Mouse (Mus musculus) embryonic facial prominence, embryonic 10.5 days (tissue): ENCODE data around the gene Strn4. TPM values are rescaled to one million over a fixed set of nuclear protein-coding genes. Genes with fewer than 3 reads are reported as not detected.

ENCODE experiments used
- polyA plus RNA-seq: library from polyadenylated mRNA; unstranded; fragments of >200 nt; fragmentation: Nextera tagmentation; extraction: Ambion mirVana; gene quantifications from 2 replicates; pipeline ENCODE4 v1.2.1, GENCODE M21; 2016

Strn4 gene
- polyA plus RNA-seq, 1 experiment from 2014 or later, result 131 TPM

Other genes with a start within 250 kb of the Strn4 start
- 32.4 and 32.6 TPM in 2 replicates for gene Arhgap35, start 200.9 kb upstream of the Strn4 start, polyA plus RNA-seq
- not detected in 2 replicates for gene Ceacam15, start 140.2 kb upstream of the Strn4 start, polyA plus RNA-seq
- gene Ceacam9, start 94.0 kb upstream of the Strn4 start, polyA plus RNA-seq, result not detected in 2 replicates
- 250 and 256 TPM in 2 replicates for gene Ap2s1, start 77.5 kb upstream of the Strn4 start, polyA plus RNA-seq
- gene Slc1a5, start 34.5 kb upstream of the Strn4 start, polyA plus RNA-seq, result 37.3 and 40.5 TPM in 2 replicates
- 26.1 and 28.5 TPM in 2 replicates for gene Fkrp, start 843 bp downstream of the Strn4 start, polyA plus RNA-seq
- 12.9 and 13.1 TPM in 2 replicates for gene Prkd2, start 27.0 kb downstream of the Strn4 start, polyA plus RNA-seq
- 5.5 and 6.0 TPM in 2 replicates for gene Dact3, start 59.4 kb downstream of the Strn4 start, polyA plus RNA-seq
- gene Gng8, start 75.9 kb downstream of the Strn4 start, polyA plus RNA-seq, result 14.7 and 20.3 TPM in 2 replicates
- 0.52 and 0.64 TPM in 2 replicates for gene Ptgir, start 90.6 kb downstream of the Strn4 start, polyA plus RNA-seq
- gene Calm3, start 108.2 kb downstream of the Strn4 start, polyA plus RNA-seq, result 121 and 126 TPM in 2 replicates
- 2.9 and 4.6 TPM in 2 replicates for gene Pnmal2, start 128.8 kb downstream of the Strn4 start, polyA plus RNA-seq
- 3.4 and 4.0 TPM in 2 replicates for gene Pnmal1, start 143.8 kb downstream of the Strn4 start, polyA plus RNA-seq
- 0.59 and 0.86 TPM in 2 replicates for gene Gm42372, start 167.2 kb downstream of the Strn4 start, polyA plus RNA-seq
- gene Ccdc8, start 176.8 kb downstream of the Strn4 start, polyA plus RNA-seq, result 10.5 and 11.9 TPM in 2 replicates
- 138 and 146 TPM in 2 replicates for gene Ppp5c, start 212.0 kb downstream of the Strn4 start, polyA plus RNA-seq
- 5.6 and 5.7 TPM in 2 replicates for gene Hif3a, start 246.5 kb downstream of the Strn4 start, polyA plus RNA-seq